Mouse (Mus musculus) liver, adult 2 months (tissue): ENCODE measurements around the gene Eps8.

Experiments used
- CTCF ChIP-seq: fragments of 200-500 bp; IDR thresholded peaks from 2 replicates; pipeline ENCODE4 v1.5.1; 2011; ENCODE audit warnings: low read depth, low read length, control low read depth
- POLR2A ChIP-seq: fragments of 200-500 bp; IDR thresholded peaks from 2 replicates; pipeline ENCODE4 v1.6.1; 2011; ENCODE audit warnings: low read length, control low read depth; ENCODE audit not compliant: insufficient read depth; ENCODE audit errors: extremely low read depth

GRCm38 (mm10) chr6:137470901-137471598 is 183.6 kb downstream of the Eps8 start:
- no peak for TF ChIP-seq CTCF
- TF ChIP-seq POLR2A, result no peak
